Mouse (Mus musculus) kidney, postnatal 0 days (tissue): ENCODE results near the gene Plbd2. TPM values are rescaled to one million over a fixed set of nuclear protein-coding genes. Genes with fewer than 3 reads are reported as not detected.

ENCODE experiments used
- ATAC-seq: fragments of 200-750 bp; cut with Nextera tagmentation; replicated peaks from 2 replicates; pipeline ENCODE4 v1.8.0; 2017; ENCODE audit warnings: low read depth, moderate number of reproducible peaks, moderate TSS enrichment, moderate library complexity; ENCODE audit not compliant: low FRiP score
- DNase-seq: peaks from one replicate; pipeline ENCODE4 v3.0.0-alpha.2; 2016; ENCODE audit warnings: low spot score
- H3K27ac ChIP-seq: fragments of 300-500 bp; sonication (generic); 2 replicates; pipeline ENCODE4 v1.5.1; 2014; ENCODE audit warnings: mild to moderate bottlenecking
- H3K27me3 ChIP-seq: fragments of 300-500 bp; sonication (generic); 2 replicates; pipeline ENCODE4 v1.6.1; 2014; ENCODE audit warnings: low read length, mixed read lengths; ENCODE audit not compliant: insufficient read depth
- H3K36me3 ChIP-seq: fragments of 300-500 bp; sonication (generic); 2 replicates; pipeline ENCODE4 v1.6.1; 2014; ENCODE audit warnings: low read length, mixed read lengths; ENCODE audit not compliant: insufficient read depth
- H3K4me1 ChIP-seq: fragments of 300-500 bp; sonication (generic); replicated peaks from 2 replicates; pipeline ENCODE4 v1.6.1; 2014; ENCODE audit warnings: antibody characterized with exemption, low read length, mixed read lengths; ENCODE audit not compliant: insufficient read depth
- H3K4me2 ChIP-seq: fragments of 300-500 bp; sonication (generic); 2 replicates; pipeline ENCODE4 v1.6.1; 2014; ENCODE audit warnings: mild to moderate bottlenecking, low read length, moderate library complexity, mixed read lengths
- H3K4me3 ChIP-seq: fragments of 300-500 bp; sonication (generic); replicated peaks from 2 replicates; pipeline ENCODE4 v1.5.1; 2014; ENCODE audit warnings: low read depth, low read length
- H3K9ac ChIP-seq: fragments of 300-500 bp; sonication (generic); 2 replicates; pipeline ENCODE4 v1.6.1; 2014; ENCODE audit warnings: low read depth, low read length
- H3K9me3 ChIP-seq: fragments of 300-500 bp; sonication (generic); replicated peaks from 2 replicates; pipeline ENCODE4 v1.6.1; 2016; ENCODE audit warnings: low read length, inconsistent platforms, mixed read lengths
- CTCF ChIP-seq: IDR thresholded peaks from 2 replicates; pipeline ENCODE4 v1.5.1; 2016; ENCODE audit warnings: antibody characterized with exemption, low read depth, mild to moderate bottlenecking, moderate library complexity
- WGBS: fragments of 180-500 bp; shearing (Covaris S2); extraction: QIAGEN DNeasy Blood & Tissue Kit; methylation state at CpG from one replicate; pipeline ENCODE4 v1.1.7; 2014; 5-methylcytosine and 5-hydroxymethylcytosine counted together
- polyA plus RNA-seq: library from polyadenylated mRNA; unstranded; fragments of >200 nt; fragmentation: Nextera tagmentation; extraction: Ambion mirVana; gene quantifications from 2 replicates; pipeline ENCODE4 v1.2.1, GENCODE M21; 2015

The Plbd2 gene
- polyA plus RNA-seq, 1 experiment from 2014 or later: 78.2 TPM

GRCm38 (mm10) chr5:120534686-120535075, 31.3 kb upstream of the Plbd2 start:
- 21% methylated on average over 2 of the region's 2 CpGs for WGBS
- no peak for TF ChIP-seq CTCF
- Histone ChIP-seq H3K36me3 (peaks cover 45% of the 10 kb centered on the region), H3K4me2 (no peak overlapping the region), H3K27ac (peak overlapping the region; percentile 69), H3K9me3 (no peaks in the 10 kb centered on the region), H3K9ac (no peak overlapping the region; the same call in 1 of the 2 replicates), H3K4me3 (no peak overlapping the region), H3K27me3 (no peaks in the 10 kb centered on the region), H3K4me1 (peaks cover 15% of the 10 kb centered on the region; the same call in 1 of the 2 replicates)
- DNase-seq (peak; percentile 64), ATAC-seq (peak; percentile 17; the same call in 1 of the 2 replicates)

GRCm38 (mm10) chr5:120534071-120534685, 30.8 kb upstream of the Plbd2 start:
- Histone ChIP-seq H3K9ac (no peak overlapping the region; the same call in 1 of the 2 replicates), H3K36me3 (peaks cover 46% of the 10 kb centered on the region), H3K4me3 (no peak overlapping the region), H3K27me3 (no peaks in the 10 kb centered on the region), H3K4me1 (peaks cover 15% of the 10 kb centered on the region; the same call in 1 of the 2 replicates), H3K9me3 (no peaks in the 10 kb centered on the region), H3K27ac (peak overlapping the region; percentile 69), H3K4me2 (no peak overlapping the region)
- ATAC-seq (peak; percentile 29; the same call in 1 of the 2 replicates), DNase-seq (no peak)
- WGBS: 23% methylated on average over 15 of the region's 15 CpGs
- TF ChIP-seq CTCF: no peak

- 82% methylated on average over 8 of the region's 8 CpGs for WGBS
- Histone ChIP-seq H3K4me2 (no peak overlapping the region), H3K4me3 (no peak overlapping the region), H3K9ac (no peak overlapping the region), H3K27me3 (no peaks in the 10 kb centered on the region), H3K27ac (no peak overlapping the region), H3K4me1 (peaks cover 15% of the 10 kb centered on the region; the same call in 1 of the 2 replicates), H3K9me3 (no peaks in the 10 kb centered on the region), H3K36me3 (peaks cover 29% of the 10 kb centered on the region)
- no peak for TF ChIP-seq CTCF
- ATAC-seq (no peak), DNase-seq (no peak)
These were observed 28.2 kb upstream of the Plbd2 start for GRCm38 (mm10) chr5:120531631-120532030.

GRCm38 (mm10) chr5:120527296-120527964, 24.0 kb upstream of the Plbd2 start:
- WGBS: 92% methylated on average over 13 of the region's 20 CpGs

GRCm38 (mm10) chr5:120526311-120526710, 22.9 kb upstream of the Plbd2 start:
- TF ChIP-seq CTCF: no peak
- DNase-seq: no peak
- Histone ChIP-seq H3K4me3 (no peak overlapping the region), H3K36me3 (0 out of 2 replicates have a peak, but pooled peaks cover 31% of the 10 kb centered on the region), H3K4me2 (no peak overlapping the region), H3K4me1 (no peaks in the 10 kb centered on the region), H3K9me3 (no peaks in the 10 kb centered on the region), H3K9ac (no peak overlapping the region), H3K27me3 (no peaks in the 10 kb centered on the region), H3K27ac (no peak overlapping the region)
- ATAC-seq: no peak
- WGBS: 63% methylated on average over 11 of the region's 11 CpGs

More at GRCm38 (mm10) chr5:120527296-120527964, 24.0 kb upstream of the Plbd2 start:
- no peak for ATAC-seq
- Histone ChIP-seq H3K36me3 (peaks cover 31% of the 10 kb centered on the region; the same call in 1 of the 2 replicates), H3K4me1 (no peaks in the 10 kb centered on the region), H3K27me3 (no peaks in the 10 kb centered on the region), H3K9ac (no peak overlapping the region), H3K9me3 (no peaks in the 10 kb centered on the region), H3K27ac (no peak overlapping the region), H3K4me2 (no peak overlapping the region), H3K4me3 (no peak overlapping the region)
- DNase-seq: no peak
- no peak for TF ChIP-seq CTCF

- no peak for DNase-seq
- no peak for ATAC-seq
- Histone ChIP-seq H3K9ac (no peak overlapping the region), H3K4me3 (no peak overlapping the region), H3K9me3 (no peaks in the 10 kb centered on the region), H3K4me1 (no peaks in the 10 kb centered on the region), H3K4me2 (no peak overlapping the region), H3K27me3 (no peaks in the 10 kb centered on the region), H3K27ac (no peak overlapping the region), H3K36me3 (peaks cover 33% of the 10 kb centered on the region; the same call in 1 of the 2 replicates)
- TF ChIP-seq CTCF: peak; percentile 71
- WGBS: 47% methylated on average over 5 of the region's 5 CpGs
These were observed 22.3 kb upstream of the Plbd2 start for GRCm38 (mm10) chr5:120525737-120526136.
